Mouse (Mus musculus): ENCODE measurements around the gene Vkorc1l1. TPM values are rescaled to one million over a fixed set of nuclear protein-coding genes. Genes with fewer than 3 reads are reported as not detected.
"Not testable (repeated sequence)": the region's sequence is repeated elsewhere in the genome, so short reads cannot be mapped to it uniquely, and the experiment has no call there.

The Vkorc1l1 gene
- polyA plus RNA-seq, 1 experiment from 2014 or later, result 20.1 TPM

GRCm38 (mm10) chr5:129924820-129925452, 16.8 kb upstream of the Vkorc1l1 start:
- Histone ChIP-seq H3K27ac (peak overlapping the region; percentile 59), H3K4me3 (ENCODE audit: inconsistent target) (no peak overlapping the region), H3K36me3 (ENCODE audit: inconsistent target) (no peaks in the 10 kb centered on the region), H3K79me2 (ENCODE audit: inconsistent target) (no peaks in the 10 kb centered on the region)
- WGBS (ENCODE audit: missing documents), result 51% methylated on average over 8 of the region's 8 CpGs

- no peak overlapping the region for H3K27ac ChIP-seq
- H3K4me3 ChIP-seq (ENCODE audit: inconsistent target), result no peak overlapping the region
- no peaks in the 10 kb centered on the region for H3K36me3 ChIP-seq (ENCODE audit: inconsistent target)
- H3K79me2 ChIP-seq (ENCODE audit: inconsistent target), result no peaks in the 10 kb centered on the region
- WGBS (ENCODE audit: missing documents), result 85% methylated on average over 4 of the region's 5 CpGs
These were observed 15.8 kb upstream of the Vkorc1l1 start for GRCm38 (mm10) chr5:129925933-129926332.

GRCm38 (mm10) chr5:129929924-129930855, 11.6 kb upstream of the Vkorc1l1 start:
- 77% methylated on average over 9 of the region's 9 CpGs for WGBS (ENCODE audit: missing documents)
- Histone ChIP-seq H3K4me3 (ENCODE audit: inconsistent target) (no peak overlapping the region), H3K79me2 (ENCODE audit: inconsistent target) (no peaks in the 10 kb centered on the region), H3K27ac (no peak overlapping the region), H3K36me3 (ENCODE audit: inconsistent target) (no peaks in the 10 kb centered on the region)

- H3K36me3 ChIP-seq (ENCODE audit: inconsistent target), result no peaks in the 10 kb centered on the region
- H3K4me3 ChIP-seq (ENCODE audit: inconsistent target), result no peak overlapping the region
- no peak overlapping the region for H3K27ac ChIP-seq
- WGBS (ENCODE audit: missing documents), result 95% methylated on average over 4 of the region's 4 CpGs
- no peaks in the 10 kb centered on the region for H3K79me2 ChIP-seq (ENCODE audit: inconsistent target)
These were observed 4.8 kb upstream of the Vkorc1l1 start for GRCm38 (mm10) chr5:129936941-129937340.

- WGBS (ENCODE audit: missing documents), result 37% methylated on average over 2 of the region's 2 CpGs
- peaks cover 29% of the 10 kb centered on the region for H3K79me2 ChIP-seq (ENCODE audit: inconsistent target)
- peak overlapping the region; percentile 89 for H3K27ac ChIP-seq
- peak overlapping the region; percentile 38 for H3K4me3 ChIP-seq (ENCODE audit: inconsistent target)
- H3K36me3 ChIP-seq (ENCODE audit: inconsistent target), result no peaks in the 10 kb centered on the region
These were observed 1.5 kb upstream of the Vkorc1l1 start for GRCm38 (mm10) chr5:129940281-129940680.

GRCm38 (mm10) chr5:129940736-129941494, 855 bp upstream of the Vkorc1l1 start:
- Histone ChIP-seq H3K36me3 (ENCODE audit: inconsistent target) (no peaks in the 10 kb centered on the region), H3K27ac (peak overlapping the region; percentile 89), H3K4me3 (ENCODE audit: inconsistent target) (peak overlapping the region; percentile 38), H3K79me2 (ENCODE audit: inconsistent target) (peaks cover 35% of the 10 kb centered on the region)
- WGBS (ENCODE audit: missing documents), result 2% methylated on average over 9 of the region's 9 CpGs

GRCm38 (mm10) chr5:129942073-129942939, 536 bp downstream of the Vkorc1l1 start:
- WGBS (ENCODE audit: missing documents), result under 1% methylated on average over 43 of the region's 82 CpGs
- not testable (repeated sequence) for H3K36me3 ChIP-seq (ENCODE audit: inconsistent target); H3K27ac ChIP-seq
- Histone ChIP-seq H3K4me3 (ENCODE audit: inconsistent target) (peak overlapping the region; percentile 75), H3K79me2 (ENCODE audit: inconsistent target) (peaks cover 47% of the 10 kb centered on the region)

GRCm38 (mm10) chr5:129943402-129943801, 1.6 kb downstream of the Vkorc1l1 start:
- Histone ChIP-seq H3K27ac (no peak overlapping the region), H3K36me3 (ENCODE audit: inconsistent target) (no peaks in the 10 kb centered on the region), H3K4me3 (ENCODE audit: inconsistent target) (no peak overlapping the region), H3K79me2 (ENCODE audit: inconsistent target) (peaks cover 58% of the 10 kb centered on the region)
- no CpG with 5 or more reads among the region's 1 CpGs for WGBS (ENCODE audit: missing documents)

- Histone ChIP-seq H3K79me2 (ENCODE audit: inconsistent target) (peaks cover 99% of the 10 kb centered on the region), H3K36me3 (ENCODE audit: inconsistent target) (no peaks in the 10 kb centered on the region), H3K27ac (no peak overlapping the region), H3K4me3 (ENCODE audit: inconsistent target) (no peak overlapping the region)
- WGBS (ENCODE audit: missing documents), result 56% methylated on average over 2 of the region's 2 CpGs
These were observed 5.8 kb downstream of the Vkorc1l1 start for GRCm38 (mm10) chr5:129947528-129948033.

- Histone ChIP-seq H3K79me2 (ENCODE audit: inconsistent target) (peaks cover 86% of the 10 kb centered on the region), H3K36me3 (ENCODE audit: inconsistent target) (no peaks in the 10 kb centered on the region), H3K27ac (no peak overlapping the region), H3K4me3 (ENCODE audit: inconsistent target) (no peak overlapping the region)
- 96% methylated on average over 4 of the region's 4 CpGs for WGBS (ENCODE audit: missing documents)
These were observed 10.4 kb downstream of the Vkorc1l1 start for GRCm38 (mm10) chr5:129952143-129952542.

- no peak overlapping the region for H3K4me3 ChIP-seq (ENCODE audit: inconsistent target)
- 78% methylated on average over 5 of the region's 5 CpGs for WGBS (ENCODE audit: missing documents)
- H3K27ac ChIP-seq, result no peak overlapping the region
- H3K79me2 ChIP-seq (ENCODE audit: inconsistent target), result peaks cover 70% of the 10 kb centered on the region
- no peaks in the 10 kb centered on the region for H3K36me3 ChIP-seq (ENCODE audit: inconsistent target)
These were observed 12.9 kb downstream of the Vkorc1l1 start for GRCm38 (mm10) chr5:129954473-129955254.

- 41% methylated on average over 3 of the region's 6 CpGs for WGBS (ENCODE audit: missing documents)
- no peak overlapping the region for H3K27ac ChIP-seq
These were observed 14.0 kb downstream of the Vkorc1l1 start for GRCm38 (mm10) chr5:129955792-129956191.

GRCm38 (mm10) chr5:129963224-129963623, 21.5 kb downstream of the Vkorc1l1 start:
- no peak overlapping the region for H3K27ac ChIP-seq
- H3K79me2 ChIP-seq (ENCODE audit: inconsistent target), result peaks cover 7% of the 10 kb centered on the region
- no peak overlapping the region for H3K4me3 ChIP-seq (ENCODE audit: inconsistent target)
- H3K36me3 ChIP-seq (ENCODE audit: inconsistent target), result no peaks in the 10 kb centered on the region
- 68% methylated on average over 3 of the region's 4 CpGs for WGBS (ENCODE audit: missing documents)

More at GRCm38 (mm10) chr5:129955792-129956191, 14.0 kb downstream of the Vkorc1l1 start:
- Histone ChIP-seq H3K79me2 (ENCODE audit: inconsistent target) (peaks cover 65% of the 10 kb centered on the region), H3K4me3 (ENCODE audit: inconsistent target) (no peak overlapping the region), H3K36me3 (ENCODE audit: inconsistent target) (no peaks in the 10 kb centered on the region)

All from macrophage (primary cell).